ENCODE assay signal across 8 mouse cellular contexts in genomic region chr6:70804632-70805031, GRCm38 (mm10). TPM values are rescaled to one million over a fixed set of nuclear protein-coding genes. Genes with fewer than 3 reads are reported as not detected.
DNase-seq lines count a peak whose midpoint lies in the region; ATAC-seq and TF ChIP-seq lines count a peak whose summit lies in the region.

No protein-coding gene starts in this region.

- peak; percentile 86 for TF ChIP-seq CTCF in liver, embryonic 14.5 days (IDR thresholded peaks at IDR 0.05; ENCODE audit: low read depth)

- H3K27ac ChIP-seq in forebrain, embryonic 10.5 days: no peak overlapping the region
- no peak overlapping the region for H3K27ac ChIP-seq in liver, embryonic 14.5 days
- H3K27ac ChIP-seq in neural tube, embryonic 15.5 days (replicated peaks): no peak overlapping the region

- peaks cover 32% of the 10 kb centered on the region for H3K4me1 ChIP-seq in forebrain, embryonic 10.5 days
- peaks cover 7 to 8% of the 10 kb centered on the region in 2 experiments; a peak in 3 of 4 replicates for H3K4me1 ChIP-seq in liver, embryonic 14.5 days (replicated peaks; ENCODE audit: control insufficient read depth in 2 of 2, insufficient read depth in 2 of 2, low read length in 1 of 2)
- H3K4me1 ChIP-seq in neural tube, embryonic 15.5 days: peaks cover 13% of the 10 kb centered on the region

- peak; percentile 44 for DNase-seq in spleen, adult 12 weeks (ENCODE audit: low spot score)
- DNase-seq in spleen, postnatal 4 days (ENCODE audit: low spot score in 2 of 2): no peak
- DNase-seq in brain, adult 2 months (ENCODE audit: low read depth, low spot score): peak; percentile 83
- DNase-seq in forebrain, embryonic 10.5 days (ENCODE audit: extremely low spot score, low spot score): no peak
- peak in 2 of 3 experiments; percentile 50 to 65 for DNase-seq in liver, embryonic 14.5 days (ENCODE audit: low read depth in 3 of 3, low spot score in 3 of 3)
- no peak for DNase-seq in ovary, postnatal 10 days (ENCODE audit: low spot score)

- H3K9me3 ChIP-seq in forebrain, embryonic 10.5 days: no peaks in the 10 kb centered on the region
- no peaks in the 10 kb centered on the region for H3K9me3 ChIP-seq in liver, embryonic 14.5 days (ENCODE audit: control insufficient read depth, low read length)
- H3K9me3 ChIP-seq in neural tube, embryonic 15.5 days (replicated peaks): no peaks in the 10 kb centered on the region

- peak overlapping the region; percentile 63 for H3K4me2 ChIP-seq in liver, embryonic 14.5 days (ENCODE audit: low read depth)
- H3K4me2 ChIP-seq in neural tube, embryonic 15.5 days: peak overlapping the region; percentile 51

- no peak for TF ChIP-seq EP300 in liver, embryonic 14.5 days (IDR thresholded peaks at IDR 0.05; ENCODE audit: low read depth)

- H3K36me3 ChIP-seq in forebrain, embryonic 10.5 days (replicated peaks): no peaks in the 10 kb centered on the region
- H3K36me3 ChIP-seq in liver, embryonic 14.5 days (replicated peaks; ENCODE audit: control insufficient read depth, insufficient read depth, low read depth): no peaks in the 10 kb centered on the region
- no peaks in the 10 kb centered on the region for H3K36me3 ChIP-seq in neural tube, embryonic 15.5 days

- 0 out of 2 replicates have a peak, but pooled peaks cover 4% of the 10 kb centered on the region for H3K27me3 ChIP-seq in forebrain, embryonic 10.5 days (ENCODE audit: poor library complexity, severe bottlenecking)
- H3K27me3 ChIP-seq in liver, embryonic 14.5 days (ENCODE audit: control insufficient read depth, insufficient read depth, low read length): no peaks in the 10 kb centered on the region
- H3K27me3 ChIP-seq in neural tube, embryonic 15.5 days (replicated peaks): no peaks in the 10 kb centered on the region

- WGBS in forebrain, embryonic 10.5 days: 32% methylated on average over 3 of the region's 3 CpGs
- 22% methylated on average over 3 of the region's 3 CpGs for WGBS in liver, embryonic 14.5 days (ENCODE audit: insufficient replicate concordance)
- WGBS in neural tube, embryonic 15.5 days: 31% methylated on average over 3 of the region's 3 CpGs

- H3K4me3 ChIP-seq in forebrain, embryonic 10.5 days: peak overlapping the region; percentile 14; the same call in 1 of the 2 replicates
- peak overlapping the region in 1 of 2 experiments; percentile 39; a peak in 2 of 4 replicates for H3K4me3 ChIP-seq in liver, embryonic 14.5 days (ENCODE audit: insufficient read depth in 1 of 2, low read depth in 2 of 2, low read length in 2 of 2)
- no peak overlapping the region for H3K4me3 ChIP-seq in neural tube, embryonic 15.5 days (replicated peaks)

- H3K9ac ChIP-seq in liver, embryonic 14.5 days (replicated peaks): no peak overlapping the region
- H3K9ac ChIP-seq in neural tube, embryonic 15.5 days (replicated peaks): no peak overlapping the region

- peak; percentile 58 for ATAC-seq in inflammation-experienced regulatory T-cells, adult 6 months
- ATAC-seq in liver, embryonic 14.5 days (ENCODE audit: insufficient read depth): peak; percentile 47
- peak; percentile 25; the same call in 1 of the 2 replicates for ATAC-seq in neural tube, embryonic 15.5 days (ENCODE audit: low FRiP score)

RNA-seq across cellular contexts. Expression of gene Rpia, which starts 12.6 kb away (rescaled TPM):
- 2.0 and 2.8 TPM in 2 replicates for polyA plus RNA-seq in forebrain, embryonic 10.5 days (2016; fragmentation: Nextera tagmentation; extraction: Ambion mirVana)
- 10 to 100 TPM in 1 of 3 experiments, 1 to 10 TPM in 2; 4.9 to 11.5 (median 6.1) TPM for polyA plus RNA-seq in inflammation-experienced regulatory T-cells, adult 6 months (2017; shearing (Covaris generic))
- polyA plus RNA-seq in liver, embryonic 14.5 days (2012; rRNA removed): 24.4 and 36.7 TPM in 2 replicates
- 4.5 and 4.7 TPM in 2 replicates for polyA plus RNA-seq in liver, embryonic 14.5 days (2014; fragmentation: Nextera tagmentation; extraction: Ambion mirVana)
- polyA plus RNA-seq in neural tube, embryonic 15.5 days (2015; fragmentation: Nextera tagmentation; extraction: Ambion mirVana): 3.2 and 3.4 TPM in 2 replicates

RNA-seq across cellular contexts. Expression of gene Eif2ak3, which starts 39.7 kb away (rescaled TPM):
- 6.5 and 8.0 TPM in 2 replicates for polyA plus RNA-seq in forebrain, embryonic 10.5 days (2016; fragmentation: Nextera tagmentation; extraction: Ambion mirVana)
- polyA plus RNA-seq in inflammation-experienced regulatory T-cells, adult 6 months (2017; shearing (Covaris generic)): 1 to 10 TPM; 3.3 to 3.9 (median 3.3) TPM
- 3.2 and 3.3 TPM in 2 replicates for polyA plus RNA-seq in liver, embryonic 14.5 days (2012; rRNA removed)
- polyA plus RNA-seq in liver, embryonic 14.5 days (2014; fragmentation: Nextera tagmentation; extraction: Ambion mirVana): 2.3 and 2.5 TPM in 2 replicates
- 11.6 and 13.3 TPM in 2 replicates for polyA plus RNA-seq in neural tube, embryonic 15.5 days (2015; fragmentation: Nextera tagmentation; extraction: Ambion mirVana)

Comparison
In these comparisons a context has a peak if more than half of its experiments do, and no peak if none do; other contexts are left out.
1. DNase-seq: peak in spleen, adult 12 weeks (single experiment), brain, adult 2 months (single experiment) and liver, embryonic 14.5 days (2 of 3); none in spleen, postnatal 4 days (0 of 2), forebrain, embryonic 10.5 days (single experiment) and ovary, postnatal 10 days (single experiment).
2. Peak in every context shown above with its lines, with median percentiles within 50 percentile points of each other: ATAC-seq.